Mouse (Mus musculus): ENCODE data around the gene Antxr2.

DNA sequence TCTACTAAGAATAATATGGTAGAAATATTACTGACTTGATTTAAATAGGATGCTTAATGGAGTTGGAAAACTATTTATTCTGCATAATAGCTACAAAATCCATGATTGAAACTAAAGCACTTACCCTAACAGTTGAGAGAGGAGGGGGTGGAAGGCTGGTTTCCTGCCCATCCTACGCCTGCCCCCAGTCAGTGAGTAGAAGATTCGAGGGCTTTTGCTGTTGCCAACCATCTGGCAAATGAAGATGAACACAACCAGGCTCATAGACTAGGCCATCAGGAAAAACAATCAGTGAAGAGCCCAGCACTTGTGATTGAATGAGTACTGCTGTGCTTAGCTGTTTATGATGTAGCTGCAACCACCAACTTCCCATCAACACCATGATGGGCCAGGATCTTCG lies 125.0 kb downstream of the Antxr2 start:
- no peak for TF ChIP-seq CHD2 (IDR thresholded peaks at IDR 0.05; ENCODE audit: low read depth, low read length)
- no peak for TF ChIP-seq ZNF384 (IDR thresholded peaks at IDR 0.05; ENCODE audit: low read depth, low read length)
- TF ChIP-seq ZC3H11A (IDR thresholded peaks at IDR 0.05; ENCODE audit: borderline replicate concordance, low read depth, low read length) = no peak
- TF ChIP-seq MAFK (IDR thresholded peaks at IDR 0.05; ENCODE audit: insufficient read depth, low read depth, low read length) = no peak

Data from ES-E14 (cell line).